Mouse (Mus musculus): Measurements from ENCODE around the gene Vwa3b.

Vwa3b gene

DNA sequence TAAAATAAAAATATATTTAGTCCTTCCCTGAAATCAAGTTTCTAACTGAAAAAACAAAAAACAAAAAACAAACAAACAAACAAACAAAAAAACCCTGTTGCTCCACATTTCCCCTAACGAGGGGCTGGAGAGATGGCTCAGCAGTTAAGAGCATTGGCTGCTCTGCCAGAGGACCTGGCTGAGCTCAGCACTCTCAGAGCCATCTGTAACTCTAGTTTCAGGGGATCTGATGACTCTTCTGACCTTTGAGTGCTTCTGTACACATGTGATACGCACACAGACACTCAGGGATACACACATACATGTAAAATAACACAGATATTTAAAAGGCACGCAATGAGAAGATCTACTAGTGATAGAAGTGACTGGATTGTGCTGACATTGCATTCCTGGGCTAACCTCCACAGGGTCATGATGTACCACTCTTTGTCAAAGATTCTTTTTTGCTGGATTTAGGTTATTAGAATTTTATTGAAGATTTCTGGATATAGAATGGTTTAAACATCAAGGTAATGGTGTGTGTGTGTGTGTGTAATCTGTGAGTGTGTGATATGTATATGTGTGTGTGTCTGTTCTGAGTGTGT lies 14.7 kb upstream of the Vwa3b start:
- in situ Hi-C loops (cut with MboI): no loop called here

DNA sequence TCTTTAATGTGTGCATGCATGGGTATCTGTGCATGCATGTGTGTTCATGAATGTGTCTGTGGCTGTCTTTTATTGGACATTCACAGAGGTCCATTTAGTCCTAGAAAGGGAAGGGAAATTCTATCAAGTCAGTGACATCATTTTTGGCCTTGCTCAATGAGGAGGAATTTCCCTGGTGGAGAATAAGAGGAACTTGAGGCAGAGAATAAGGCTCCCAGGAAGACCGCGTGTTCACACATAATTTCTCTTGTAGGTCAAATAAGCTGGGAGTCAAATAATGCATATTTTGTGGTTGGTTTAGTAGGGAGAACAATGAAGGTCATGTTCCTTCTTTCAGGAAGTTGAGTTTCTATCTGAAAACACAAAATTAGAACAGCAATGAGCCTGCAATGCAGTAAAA lies 13.4 kb upstream of the Vwa3b start:
- in situ Hi-C loops (cut with MboI): no loop called here

DNA sequence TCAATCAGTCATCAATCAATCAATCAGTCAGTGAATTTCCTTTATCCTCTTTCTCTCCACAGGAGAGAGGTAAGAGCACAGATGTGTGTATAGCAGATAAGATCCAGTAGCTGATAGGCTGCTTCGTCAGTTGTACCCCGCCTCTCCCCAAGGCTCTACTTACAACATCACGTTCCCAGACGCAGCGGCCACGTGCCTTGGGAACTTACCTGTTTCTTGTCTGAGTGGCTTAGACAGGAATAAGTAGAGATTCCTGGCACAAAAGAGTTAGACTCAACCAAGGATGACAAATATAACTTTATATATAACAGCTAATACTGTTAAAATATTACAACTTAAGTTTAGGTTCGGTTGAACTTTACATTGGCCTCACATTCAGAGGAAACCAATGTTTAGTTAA lies 12.7 kb upstream of the Vwa3b start:
- in situ Hi-C loops (cut with MboI): no loop called here

DNA sequence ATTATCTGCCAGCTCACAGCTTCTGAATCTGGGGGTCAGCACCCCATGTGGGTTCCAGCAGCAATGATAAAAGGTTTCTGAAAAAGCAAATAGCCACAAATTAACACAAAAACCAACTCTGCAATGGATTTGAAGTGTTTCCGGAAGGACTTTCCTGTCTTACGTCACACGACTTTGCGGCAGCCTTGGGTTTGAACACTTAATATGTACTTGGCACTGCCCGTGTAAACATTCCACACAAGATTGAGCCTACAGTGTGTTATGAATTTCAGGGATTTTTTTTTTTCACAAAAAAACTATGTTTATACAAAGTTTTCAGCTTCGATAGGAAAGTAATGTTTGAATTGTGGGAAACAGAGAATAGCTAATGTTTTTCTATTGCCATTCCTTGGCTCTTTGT lies 7.4 kb upstream of the Vwa3b start:
- in situ Hi-C loops (cut with MboI): no loop called here

DNA sequence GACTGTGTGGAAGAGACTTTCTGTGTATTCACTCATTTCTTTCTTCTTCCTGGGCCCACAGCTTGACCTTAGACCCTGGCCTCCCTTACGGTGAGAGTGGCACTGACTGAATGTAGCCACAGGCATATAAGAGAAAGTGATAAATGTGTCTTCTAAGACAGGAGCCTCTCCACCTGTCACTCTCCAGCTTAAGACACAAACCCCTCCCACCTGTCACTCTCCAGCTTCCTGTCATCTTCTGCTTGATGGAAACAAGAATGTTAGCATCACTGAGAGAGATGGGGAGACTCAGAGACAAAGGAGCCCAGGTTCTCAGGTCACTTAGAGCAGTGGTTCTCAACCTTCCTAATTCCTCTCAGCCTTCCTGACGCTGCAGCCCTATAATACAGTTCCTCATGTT lies 3.7 kb upstream of the Vwa3b start:
- in situ Hi-C loops (cut with MboI): no loop called here

DNA sequence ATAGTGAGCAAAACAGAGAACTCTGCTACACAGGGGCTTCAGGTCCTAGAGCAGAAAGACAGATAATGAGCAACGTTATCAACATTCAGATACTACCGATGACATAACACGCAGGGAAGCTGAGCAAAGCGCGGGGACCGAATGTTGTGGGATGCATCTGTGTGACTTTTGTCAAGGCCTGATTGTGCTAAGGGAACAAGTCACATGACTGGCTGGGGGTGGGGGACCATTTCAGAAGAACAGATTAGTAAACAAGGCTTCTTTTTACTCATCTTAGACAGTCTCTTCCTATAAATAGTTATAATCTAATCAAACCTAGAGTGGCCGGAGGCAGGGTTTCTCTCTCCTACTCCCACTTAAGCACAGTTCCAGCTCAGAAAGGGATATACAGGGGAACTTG lies 1.7 kb upstream of the Vwa3b start:
- in situ Hi-C loops (cut with MboI): no loop called here

DNA sequence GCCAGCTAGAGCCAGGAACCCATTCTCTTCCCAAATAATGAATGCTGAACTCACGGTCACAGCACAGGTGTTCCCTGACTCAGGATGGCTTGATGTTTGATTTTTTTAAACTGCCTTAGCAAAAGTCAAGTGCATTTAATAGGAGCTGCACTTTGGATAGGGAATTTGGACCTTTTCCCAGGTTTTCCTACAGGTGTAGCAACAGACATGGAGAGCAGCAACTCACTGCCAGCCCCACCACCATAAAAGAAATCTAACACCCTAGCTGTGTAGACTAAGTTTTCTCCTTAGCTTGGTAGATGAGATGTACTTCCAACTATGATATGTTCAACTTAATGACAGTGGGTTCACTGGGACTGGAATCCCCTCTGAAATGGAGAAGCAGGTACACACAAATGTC lies 1.0 kb upstream of the Vwa3b start:
- in situ Hi-C loops (cut with MboI): no loop called here

DNA sequence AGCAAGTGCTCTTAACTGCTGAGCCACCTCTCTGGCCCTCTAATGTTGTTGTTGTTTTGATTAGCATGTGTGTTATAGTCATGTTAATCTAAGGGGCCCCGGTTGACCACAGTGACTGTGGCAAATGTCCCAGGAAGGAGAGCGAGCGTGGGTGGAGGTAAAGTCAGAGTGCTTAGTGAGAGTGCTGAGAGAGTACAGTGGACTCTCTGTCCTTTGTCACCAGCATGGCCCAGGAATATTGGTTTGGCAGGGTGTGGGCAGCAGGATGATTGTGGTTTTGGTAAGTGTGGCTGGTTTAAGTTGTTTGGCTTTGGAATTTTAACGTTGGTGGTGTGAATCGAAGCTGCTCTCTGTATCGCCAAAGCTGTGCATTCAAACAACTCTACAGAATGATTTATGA lies 470 bp downstream of the Vwa3b start:
- in situ Hi-C loops (cut with MboI): no loop called here

DNA sequence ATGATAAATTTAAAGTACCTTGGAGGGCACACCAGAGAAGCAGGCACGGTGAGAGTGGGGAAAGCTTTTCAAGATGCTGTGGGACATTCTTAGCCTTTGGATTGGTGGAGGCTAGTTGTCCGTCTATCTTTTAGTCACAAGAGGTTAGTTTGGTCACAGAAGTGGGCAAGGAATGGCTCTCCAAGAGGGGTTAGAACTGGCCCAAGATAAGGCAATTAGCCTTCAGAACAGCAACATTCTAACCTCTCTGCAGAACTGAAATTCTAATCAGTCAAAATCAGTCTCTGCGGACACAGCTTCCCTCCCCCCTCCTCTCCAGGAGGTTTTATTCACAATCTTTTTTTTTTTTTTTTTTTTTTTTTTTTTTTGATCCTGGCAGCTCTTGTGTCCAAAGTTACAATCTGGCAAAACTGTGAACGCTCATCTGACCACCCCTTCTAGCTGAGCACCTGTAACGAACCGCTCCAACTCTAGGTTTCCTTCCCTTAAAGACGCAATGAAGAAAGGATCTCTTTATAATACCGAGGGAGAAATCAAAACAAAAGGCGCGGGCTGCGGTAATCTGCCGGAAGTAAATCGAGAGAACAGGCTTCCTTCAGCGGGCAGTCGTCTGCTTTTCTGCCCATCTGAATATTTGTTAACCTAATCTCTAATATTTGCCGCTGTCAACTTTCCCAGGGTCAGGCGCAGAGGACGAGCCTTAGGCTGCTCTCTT lies 2.2 kb downstream of the Vwa3b start:
- in situ Hi-C loops (cut with MboI): no loop called here

DNA sequence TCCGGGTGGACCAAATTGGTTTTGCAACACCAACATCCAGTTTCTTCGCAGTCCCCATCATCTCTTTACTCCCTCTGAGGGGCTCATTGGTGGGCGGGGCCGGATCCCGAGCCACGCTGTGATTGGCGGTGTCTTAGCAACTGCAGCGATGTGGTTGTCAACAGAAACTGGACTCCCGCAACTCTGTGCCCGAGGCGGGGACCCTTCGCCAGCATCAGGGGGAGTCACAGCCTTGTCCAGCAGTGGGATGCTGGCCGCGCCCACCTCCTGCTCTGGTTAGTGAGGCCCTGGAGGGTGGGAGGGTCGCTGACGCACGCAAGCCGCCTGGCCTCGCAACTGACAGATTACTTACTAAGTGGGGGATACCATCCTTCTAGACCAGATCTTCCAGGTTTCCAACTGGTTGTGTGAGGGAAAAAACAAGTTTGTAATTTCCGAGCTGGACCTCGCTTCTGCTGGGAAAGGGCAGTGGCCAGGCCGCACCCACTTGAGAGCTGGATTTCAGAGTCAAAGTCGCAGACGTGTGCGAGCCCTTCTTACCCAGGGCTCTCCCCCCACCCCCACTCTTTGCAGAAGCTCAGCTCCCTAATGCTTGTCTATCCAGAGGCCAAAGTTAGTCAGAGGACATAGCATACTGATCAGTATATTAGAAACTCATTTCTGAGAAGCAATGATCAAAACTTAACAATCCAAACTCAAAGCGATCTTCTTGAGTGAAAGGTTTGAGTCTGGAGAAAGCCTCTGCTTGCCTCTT lies 2.9 kb downstream of the Vwa3b start:
- in situ Hi-C loops (cut with MboI): no loop called here

DNA sequence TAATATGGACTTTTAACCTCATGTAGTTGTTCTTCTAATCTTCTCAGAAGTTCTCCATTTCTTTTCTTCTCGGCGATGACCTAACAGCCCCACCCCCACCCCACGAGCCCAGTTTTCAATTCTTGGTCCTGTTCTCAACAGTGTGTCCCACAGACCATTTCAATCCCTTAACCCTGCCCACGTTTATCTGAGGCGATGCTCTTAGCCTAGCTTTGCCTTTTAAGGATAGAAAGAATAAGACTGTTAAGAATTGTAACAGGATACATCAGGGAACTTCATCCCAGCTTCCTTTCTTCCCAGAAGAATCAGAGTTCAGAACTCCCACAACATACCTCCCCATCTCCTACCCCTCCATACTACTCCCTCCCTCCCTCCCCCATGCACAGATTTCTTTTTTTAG lies 3.5 kb downstream of the Vwa3b start:
- in situ Hi-C loops (cut with MboI): no loop called here

DNA sequence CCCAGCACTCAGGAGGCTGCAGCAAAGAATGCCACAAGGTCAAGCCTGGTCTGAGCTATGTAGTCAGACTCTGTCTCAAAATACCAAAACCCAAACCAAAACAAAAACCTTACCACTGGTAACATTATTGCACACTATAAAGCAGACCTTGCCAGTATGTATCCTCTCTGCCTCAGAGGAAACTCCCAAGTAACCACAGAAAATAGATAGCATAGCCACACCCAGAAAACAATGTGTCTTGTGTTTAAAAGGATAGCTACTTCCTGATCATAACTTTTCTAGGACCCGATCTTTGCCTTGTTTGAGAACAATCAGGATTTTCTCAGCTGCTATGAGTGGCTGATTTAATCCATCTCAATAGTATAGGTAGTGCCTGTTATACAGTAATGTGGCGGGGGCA lies 4.3 kb downstream of the Vwa3b start:
- in situ Hi-C loops (cut with MboI): no loop called here

DNA sequence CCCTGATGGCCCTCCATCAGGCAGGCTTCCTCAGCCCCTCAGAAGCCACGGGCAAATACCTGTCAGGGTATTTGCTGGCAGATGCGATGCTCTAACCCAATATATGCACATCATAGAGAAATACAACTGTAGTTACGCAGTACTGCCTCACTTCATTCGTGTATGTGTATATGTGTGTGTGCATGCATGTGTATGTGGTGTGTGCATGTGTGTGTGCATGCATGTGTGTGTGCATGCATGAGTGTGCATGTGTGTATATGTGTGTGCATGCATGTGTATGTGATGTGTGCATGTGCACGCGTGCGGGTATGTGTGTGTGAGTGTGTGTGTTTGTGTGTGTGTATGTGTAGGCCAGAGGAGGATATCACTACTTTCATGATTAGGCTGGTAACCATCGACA lies 9.5 kb downstream of the Vwa3b start:
- in situ Hi-C loops (cut with MboI): no loop called here

DNA sequence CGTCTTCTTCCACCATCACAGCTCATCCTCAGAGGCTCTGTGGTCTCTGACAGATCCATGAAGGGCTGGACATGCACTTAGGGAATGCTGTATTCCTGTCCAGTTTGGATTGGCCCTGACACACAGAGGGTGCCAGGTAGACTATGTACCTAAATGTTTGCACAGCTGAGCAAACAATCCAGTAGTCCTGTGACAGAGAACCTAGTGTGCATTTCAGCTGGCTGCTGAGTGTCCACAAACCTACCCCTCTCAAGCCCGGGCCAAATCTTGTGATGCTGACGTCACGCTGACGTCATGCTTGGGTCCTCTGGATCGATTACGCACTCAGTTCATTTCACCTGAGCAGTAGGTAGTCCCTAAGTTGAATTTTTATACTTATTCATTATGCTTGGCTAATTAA lies 14.7 kb downstream of the Vwa3b start:
- in situ Hi-C loops (cut with MboI): no loop called here

DNA sequence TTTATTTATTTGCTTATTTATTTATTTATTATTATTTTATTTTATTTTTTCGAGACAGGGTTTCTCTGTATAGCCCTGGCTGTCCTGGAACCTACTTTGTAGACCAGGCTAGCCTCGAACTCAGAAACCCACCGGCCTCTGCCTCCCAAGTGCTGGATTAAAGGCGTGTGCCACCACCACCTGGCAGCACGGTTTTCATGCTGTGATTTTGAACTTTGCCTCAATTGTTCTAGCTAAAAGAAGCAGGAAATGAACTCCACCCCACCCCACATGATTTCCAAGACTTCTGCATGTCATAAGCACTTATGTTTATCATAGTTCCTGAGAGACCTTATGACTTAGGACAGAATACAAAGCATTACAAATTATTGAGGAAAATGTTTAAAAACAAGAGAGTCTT lies 15.5 kb downstream of the Vwa3b start:
- in situ Hi-C loops (cut with MboI): no loop called here

DNA sequence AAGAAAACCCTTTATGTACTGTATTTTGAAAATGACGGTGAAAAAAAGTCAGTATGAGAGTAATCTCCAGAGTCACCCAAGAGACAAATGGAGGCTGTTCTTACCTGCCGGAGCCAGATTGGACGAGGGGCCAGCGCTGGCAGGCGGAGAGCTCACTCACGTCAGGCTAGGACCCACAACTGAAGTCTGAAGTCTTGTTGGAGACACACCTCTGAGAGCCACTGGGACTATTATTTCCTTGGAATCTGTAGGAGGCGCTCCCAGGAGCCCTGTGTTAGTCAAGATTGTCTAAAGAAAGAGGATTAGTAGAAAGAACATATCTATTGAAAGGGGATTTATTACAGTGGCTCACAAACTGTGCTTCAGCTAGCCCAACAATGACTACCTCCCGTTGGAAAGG lies 16.4 kb downstream of the Vwa3b start:
- in situ Hi-C loops (cut with MboI): no loop called here

DNA sequence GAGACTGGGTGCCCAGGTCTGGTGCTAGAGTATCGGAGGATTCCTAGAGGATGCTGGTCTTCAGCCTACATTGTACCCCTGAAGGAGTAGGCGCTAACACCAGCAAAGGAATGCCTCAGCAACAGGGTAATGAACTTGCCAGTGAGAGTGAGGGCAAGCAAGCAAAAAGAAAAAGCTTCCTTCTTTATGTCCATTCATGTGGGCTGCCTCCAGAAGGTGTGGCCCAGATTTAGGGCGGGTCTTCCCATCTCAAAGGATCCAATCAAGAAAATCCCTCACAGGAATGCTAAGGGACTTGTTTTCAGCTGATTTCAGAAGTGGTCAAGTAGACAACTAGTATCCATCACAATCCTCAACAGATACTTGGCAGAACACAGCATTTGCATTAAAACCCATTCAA lies 16.8 kb downstream of the Vwa3b start:
- in situ Hi-C loops (cut with MboI): no loop called here

DNA sequence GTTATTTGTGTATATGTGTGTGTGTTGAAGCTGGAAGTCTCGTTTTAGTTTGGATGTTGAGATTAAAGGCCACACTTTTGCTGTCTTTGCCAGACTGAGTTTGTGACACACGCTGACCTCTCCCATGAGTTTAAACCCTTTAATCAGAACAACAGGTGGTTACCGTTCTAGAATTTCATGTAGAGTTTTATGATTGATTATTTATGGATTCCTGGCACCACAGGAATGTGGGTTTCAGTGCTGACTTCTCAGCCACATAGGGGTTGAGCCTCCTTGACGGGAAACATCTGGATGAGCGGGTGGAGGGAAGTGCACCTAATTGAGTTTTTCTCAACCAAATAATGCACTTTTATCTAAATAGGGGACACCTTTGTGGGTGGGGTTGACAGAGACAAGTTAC lies 19.1 kb downstream of the Vwa3b start:
- in situ Hi-C loops (cut with MboI): no loop called here

DNA sequence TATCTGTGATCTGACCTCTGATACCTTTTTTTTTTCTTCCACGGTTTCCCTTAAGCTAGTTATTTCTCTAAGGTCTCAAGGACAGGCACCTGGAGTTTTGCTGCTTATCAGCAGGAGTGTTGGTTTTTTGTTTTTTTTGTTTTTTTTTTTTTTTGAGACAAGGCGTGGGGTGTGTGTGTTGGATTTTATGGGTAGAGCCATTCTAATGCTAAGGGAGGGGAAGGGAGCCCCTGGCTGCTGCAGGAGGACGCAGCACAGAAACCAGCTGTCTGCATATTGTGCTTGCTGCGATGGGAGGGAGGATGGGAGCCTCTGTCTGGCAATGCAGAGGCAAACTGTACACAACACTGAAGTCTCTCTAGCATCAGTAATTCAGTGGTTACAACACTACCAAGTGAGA lies 22.8 kb downstream of the Vwa3b start:
- in situ Hi-C loops (cut with MboI): no loop called here

DNA sequence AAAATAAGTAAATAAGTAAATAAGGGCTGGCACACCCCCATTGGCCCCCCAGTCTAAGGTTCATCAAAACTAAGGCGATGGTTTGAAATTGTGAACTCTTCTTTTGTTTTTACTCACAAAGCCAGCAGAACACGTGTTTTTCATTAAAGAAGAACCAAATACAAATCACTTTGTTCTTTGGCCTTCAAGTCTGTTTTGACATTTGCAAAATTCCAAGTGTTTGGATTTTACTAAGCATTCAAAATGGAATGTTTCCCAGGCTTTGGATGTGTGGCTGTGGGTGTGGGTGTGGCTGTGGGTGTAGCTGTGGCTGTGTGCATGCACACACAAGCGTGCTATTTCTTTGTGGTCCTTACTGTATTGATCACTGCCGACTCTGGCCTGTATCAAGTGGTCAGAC lies 27.3 kb downstream of the Vwa3b start:
- in situ Hi-C loops (cut with MboI): no loop called here

DNA sequence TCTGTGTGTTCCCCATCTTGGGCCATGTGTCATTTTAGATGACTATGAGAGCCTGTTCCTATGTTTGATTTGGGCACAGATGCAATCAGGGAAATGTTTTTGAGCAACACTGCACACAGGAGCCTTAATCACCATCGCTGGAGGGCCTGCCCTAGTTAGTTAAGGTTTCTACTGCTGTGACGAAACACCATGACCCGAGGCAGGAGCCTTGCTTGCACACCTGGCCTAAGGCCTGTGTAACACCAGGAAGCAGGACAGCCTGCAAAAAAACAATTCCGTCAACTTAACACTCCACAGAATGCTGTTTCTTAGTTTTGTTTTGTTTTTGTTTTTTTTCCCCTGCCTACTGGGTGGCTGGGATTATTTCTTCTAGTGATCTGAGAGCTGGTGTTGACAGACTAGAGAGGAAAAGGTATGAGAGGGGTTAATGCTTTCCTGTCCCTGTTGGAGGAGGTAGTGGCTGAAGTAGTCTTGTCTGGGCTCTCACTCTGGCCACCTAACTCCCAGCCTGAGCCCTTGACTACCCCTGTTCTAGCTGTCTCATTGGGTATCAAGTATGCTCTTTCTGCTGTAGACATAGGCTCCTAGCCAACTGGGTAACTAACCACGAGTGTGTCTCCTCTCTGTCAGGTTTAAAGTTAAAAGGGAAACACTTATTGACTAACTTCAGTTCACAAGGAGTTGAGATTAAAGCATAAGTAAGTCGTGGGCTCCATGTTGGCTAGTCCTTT lies 30.6 kb downstream of the Vwa3b start:
- in situ Hi-C loops (cut with MboI): no loop called here

DNA sequence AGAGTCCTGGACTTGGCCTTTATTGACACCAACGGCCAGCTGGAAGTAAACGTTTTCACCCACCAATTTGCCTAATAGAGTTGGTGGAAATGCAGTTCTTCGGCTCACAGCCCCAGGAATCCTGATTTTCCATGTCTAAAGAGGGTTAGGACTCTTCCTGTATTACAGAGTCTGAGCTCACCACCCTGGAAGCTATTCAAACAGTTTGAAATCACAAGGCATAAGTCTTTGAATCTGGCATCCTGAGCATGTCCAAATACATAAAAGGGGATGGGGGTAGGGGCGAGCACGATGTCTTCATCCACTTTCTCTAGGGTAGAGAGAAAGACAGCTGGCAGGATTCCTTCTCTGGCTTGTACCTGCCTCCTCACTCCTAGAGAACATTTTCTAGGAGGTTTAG lies 34.5 kb downstream of the Vwa3b start:
- in situ Hi-C loops (cut with MboI): no loop called here

DNA sequence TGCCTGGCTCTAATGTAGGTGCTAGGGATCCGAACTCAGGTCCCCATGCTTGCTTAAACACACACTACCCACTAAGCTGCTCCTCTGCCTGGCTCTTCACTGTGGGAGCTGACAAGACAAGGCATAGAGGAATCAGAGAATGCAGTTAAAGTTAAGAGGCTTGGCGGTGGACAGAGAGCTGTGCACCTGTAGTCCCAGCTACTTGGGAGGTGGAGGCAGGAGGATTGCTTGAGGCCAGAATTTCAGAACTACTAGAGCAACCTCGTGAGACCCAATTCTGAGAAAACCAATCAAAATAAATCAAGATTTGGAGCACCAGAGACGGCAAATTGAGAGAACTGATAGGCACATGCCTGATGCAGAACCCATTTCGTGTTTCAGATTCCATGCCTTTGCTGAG lies 36.7 kb downstream of the Vwa3b start:
- in situ Hi-C loops (cut with MboI): no loop called here
